Mouse (Mus musculus) stomach, embryonic 14.5 days (tissue): ENCODE measurements around the gene Efcab7. TPM values are rescaled to one million over a fixed set of nuclear protein-coding genes. Genes with fewer than 3 reads are reported as not detected.

Experiments
- ATAC-seq: fragments of 200-750 bp; cut with Nextera tagmentation; 2 replicates; pipeline ENCODE4 v1.8.0; 2017; ENCODE audit warnings: low read depth, moderate TSS enrichment; ENCODE audit not compliant: insufficient number of reproducible peaks, insufficient read depth, low FRiP score
- H3K27ac ChIP-seq: fragments of 300-500 bp; sonication (generic); 2 replicates; pipeline ENCODE4 v1.5.1; 2014; ENCODE audit warnings: mild to moderate bottlenecking, low read length, moderate library complexity, mixed read lengths
- H3K27me3 ChIP-seq: fragments of 300-500 bp; sonication (generic); 2 replicates; pipeline ENCODE4 v1.6.1; 2014; ENCODE audit warnings: low read length, control low read depth, mixed read lengths; ENCODE audit not compliant: control insufficient read depth, insufficient read depth
- H3K36me3 ChIP-seq: fragments of 300-500 bp; sonication (generic); 2 replicates; pipeline ENCODE4 v1.6.1; 2014; ENCODE audit warnings: mild to moderate bottlenecking, control low read depth, low read length, moderate library complexity, mixed read lengths; ENCODE audit not compliant: control insufficient read depth, insufficient read depth
- H3K4me1 ChIP-seq: fragments of 300-500 bp; sonication (generic); 2 replicates; pipeline ENCODE4 v1.6.1; 2014; ENCODE audit warnings: low read length, control low read depth, mixed read lengths; ENCODE audit not compliant: control insufficient read depth, insufficient read depth
- H3K4me2 ChIP-seq: fragments of 300-500 bp; sonication (generic); replicated peaks from 2 replicates; pipeline ENCODE4 v1.6.1; 2014; ENCODE audit warnings: low read depth, low read length, control low read depth
- H3K4me3 ChIP-seq: fragments of 300-500 bp; sonication (generic); 2 replicates; pipeline ENCODE4 v1.5.1; 2014; ENCODE audit warnings: low read depth, low read length, control low read depth
- H3K9ac ChIP-seq: fragments of 300-500 bp; sonication (generic); replicated peaks from 2 replicates; pipeline ENCODE4 v1.6.1; 2014; ENCODE audit warnings: low read depth, mild to moderate bottlenecking, control low read depth, low read length, moderate library complexity, mixed read lengths
- H3K9me3 ChIP-seq: fragments of 300-500 bp; sonication (generic); 2 replicates; pipeline ENCODE4 v1.6.1; 2016; ENCODE audit warnings: low read depth, low read length, control low read depth; ENCODE audit not compliant: control insufficient read depth
- WGBS: fragments of 180-500 bp; shearing (Covaris S2); extraction: QIAGEN DNeasy Blood & Tissue Kit; methylation state at CpG from one replicate; pipeline ENCODE4 v1.1.7; 2014; 5-methylcytosine and 5-hydroxymethylcytosine counted together
- polyA plus RNA-seq: library from polyadenylated mRNA; unstranded; fragments of >200 nt; fragmentation: Nextera tagmentation; extraction: Ambion mirVana; gene quantifications from 2 replicates; pipeline ENCODE4 v1.2.1, GENCODE M21; 2014

The Efcab7 gene
- 24.2 and 24.5 TPM in 2 replicates for polyA plus RNA-seq

DNA sequence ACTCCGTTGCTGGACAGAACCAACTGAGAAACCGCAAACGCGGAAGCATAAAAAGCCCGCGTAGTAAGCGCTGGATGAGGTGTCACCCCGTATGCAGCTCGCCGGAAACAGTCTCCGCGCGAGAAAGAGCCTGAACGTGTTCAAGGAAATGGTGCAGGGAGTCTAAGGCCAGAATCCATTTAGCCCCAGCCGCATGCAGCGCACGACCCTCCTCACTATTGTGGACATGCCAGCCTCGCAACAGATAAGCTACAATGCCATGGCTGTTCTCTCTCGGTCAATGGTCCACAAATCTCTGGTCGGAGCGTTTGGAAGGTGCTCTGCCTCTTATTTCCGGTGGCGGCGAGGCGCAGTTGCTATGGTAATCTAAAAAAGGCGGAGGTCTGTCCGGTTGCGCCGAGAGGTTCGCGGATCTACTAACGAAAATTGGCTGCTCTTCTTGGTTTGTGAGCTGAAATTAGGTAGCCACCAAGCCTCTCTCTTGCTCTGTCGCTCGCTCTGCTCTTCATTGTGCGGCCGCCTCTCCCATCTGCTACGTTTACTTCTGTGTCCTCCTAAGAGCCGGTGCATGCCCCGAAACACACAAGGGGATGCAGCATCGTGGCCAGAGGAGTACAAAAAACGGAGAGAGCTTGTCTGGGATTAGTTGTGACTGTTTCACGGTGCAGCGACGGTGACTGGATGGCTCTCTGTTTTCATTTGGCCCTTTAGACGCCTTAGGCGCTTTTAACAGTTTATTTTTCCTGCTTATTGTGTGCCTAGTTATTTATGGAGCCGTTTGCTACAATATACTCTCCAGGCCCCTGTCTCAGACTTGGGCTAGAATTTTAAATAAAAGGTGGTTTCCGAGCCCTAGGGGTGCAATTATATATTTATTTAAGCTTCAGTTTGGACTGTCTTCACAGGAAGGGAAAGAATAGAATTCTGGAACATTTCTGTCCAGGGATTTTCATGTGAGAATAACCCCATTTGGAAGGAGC, at the start of gene Efcab7:
Gene Efcab7 (plus strand): TSS at position 105 of the 980 bp plus-strand sequence.
- peak; percentile 81 for ATAC-seq
- Histone ChIP-seq H3K4me3 (peak within 1 kb of the TSS; percentile 67), H3K4me2 (peak within 1 kb of the TSS; percentile 64), H3K36me3 (no peaks in the 10 kb centered on the region), H3K27me3 (no peaks in the 10 kb centered on the region), H3K9ac (peak within 1 kb of the TSS; percentile 52), H3K27ac (peak within 1 kb of the TSS; percentile 82; the same call in 1 of the 2 replicates), H3K4me1 (peaks cover 3% of the 10 kb centered on the region; the same call in 1 of the 2 replicates), H3K9me3 (no peaks in the 10 kb centered on the region)
- WGBS = under 1% methylated on average over 48 of the region's 48 CpGs

DNA sequence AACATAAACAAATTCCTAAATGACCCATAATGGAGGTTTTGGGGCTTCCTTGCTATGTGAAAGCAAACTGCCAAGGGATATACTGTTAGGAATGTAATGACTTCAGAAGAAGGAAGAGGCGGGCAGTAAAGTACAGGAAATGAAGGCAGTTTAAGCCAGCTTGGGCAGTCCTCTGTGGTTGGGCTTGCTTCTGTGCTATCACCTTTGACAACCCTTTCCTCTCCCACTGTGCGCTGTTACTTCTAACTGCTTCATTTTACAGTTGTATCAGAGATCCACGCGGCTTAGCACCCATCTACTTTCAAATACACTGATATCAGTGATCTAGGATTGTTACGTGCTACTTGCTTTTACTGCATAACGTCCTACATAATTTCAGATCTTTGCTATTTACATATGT, 36.6 kb upstream of the Efcab7 start:
- WGBS = 88% methylated on average over 6 of the region's 6 CpGs

DNA sequence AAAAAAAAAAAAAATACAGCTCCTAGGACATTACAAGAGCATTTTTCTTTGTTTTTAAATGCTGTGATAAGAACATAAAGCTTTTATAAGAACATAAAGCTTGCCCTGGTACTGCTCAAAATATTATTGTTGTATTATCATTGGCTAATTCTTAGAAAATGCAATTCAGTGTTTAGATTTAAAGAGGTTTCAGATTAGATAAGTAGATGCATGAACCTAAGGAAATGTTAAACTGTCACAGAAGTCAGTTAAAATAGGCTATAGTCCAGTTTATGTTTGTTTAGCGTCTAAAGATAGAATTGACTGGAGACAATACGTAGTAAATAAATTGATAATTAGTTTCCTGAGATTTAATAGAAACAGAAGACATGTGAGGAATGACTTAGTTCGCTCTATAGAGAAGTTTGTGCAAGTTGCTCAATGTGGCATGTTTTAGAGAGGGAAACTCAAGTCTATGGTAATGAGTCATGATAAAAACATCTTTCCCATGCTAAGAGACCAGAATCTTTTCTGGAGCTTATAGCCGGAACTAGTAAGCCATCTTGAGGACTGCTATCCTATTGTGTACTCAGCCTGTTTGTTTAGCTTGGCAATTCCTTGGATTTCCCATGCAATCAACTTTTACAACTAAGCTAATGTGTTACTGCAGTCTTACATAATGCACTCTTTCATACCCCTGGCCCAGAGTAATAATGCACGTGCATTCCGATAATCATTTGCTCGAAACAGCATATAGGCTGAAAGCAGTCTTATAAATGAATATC, 12.1 kb upstream of the Efcab7 start:
- H3K9me3 ChIP-seq = no peaks in the 10 kb centered on the region
- no peaks in the 10 kb centered on the region for H3K4me1 ChIP-seq
- H3K4me2 ChIP-seq = no peak overlapping the region
- WGBS = 82% methylated on average over 7 of the region's 7 CpGs
- no peaks in the 10 kb centered on the region for H3K36me3 ChIP-seq
- H3K27ac ChIP-seq = no peak overlapping the region
- no peaks in the 10 kb centered on the region for H3K27me3 ChIP-seq
- no peak overlapping the region for H3K9ac ChIP-seq
- no peak overlapping the region for H3K4me3 ChIP-seq
- no peak for ATAC-seq

More for the DNA sequence above, 36.6 kb upstream of the Efcab7 start:
- no peaks in the 10 kb centered on the region for H3K4me1 ChIP-seq
- H3K9me3 ChIP-seq = no peaks in the 10 kb centered on the region
- no peak overlapping the region for H3K9ac ChIP-seq
- no peaks in the 10 kb centered on the region for H3K36me3 ChIP-seq
- H3K4me2 ChIP-seq = no peak overlapping the region
- no peak overlapping the region for H3K4me3 ChIP-seq
- no peaks in the 10 kb centered on the region for H3K27me3 ChIP-seq
- ATAC-seq = no peak
- no peak overlapping the region for H3K27ac ChIP-seq

DNA sequence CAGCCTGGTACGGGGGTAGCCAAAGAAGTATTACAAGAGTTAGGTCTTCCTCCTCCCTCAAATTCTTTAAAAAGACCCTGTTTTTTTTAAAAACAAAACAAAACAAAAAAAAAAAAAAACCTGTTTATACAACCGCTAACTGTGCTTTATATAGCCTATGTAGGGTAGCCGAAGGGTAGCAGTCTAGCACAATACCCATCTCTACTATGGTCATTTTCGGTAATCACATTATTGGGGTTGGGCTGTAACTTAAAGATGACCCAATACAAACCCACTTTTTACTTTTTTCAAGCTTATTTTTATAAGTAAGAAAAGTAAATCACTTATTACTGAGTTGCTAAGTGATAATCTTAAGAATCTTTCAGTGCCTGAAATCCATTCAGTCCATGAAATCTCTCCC, 661 bp upstream of the Efcab7 start:
- no peaks in the 10 kb centered on the region for H3K9me3 ChIP-seq
- no peaks in the 10 kb centered on the region for H3K27me3 ChIP-seq
- 58% methylated on average over 4 of the region's 4 CpGs for WGBS
- peaks cover 3% of the 10 kb centered on the region; the same call in 1 of the 2 replicates for H3K4me1 ChIP-seq
- no peaks in the 10 kb centered on the region for H3K36me3 ChIP-seq
- H3K4me2 ChIP-seq = peak overlapping the region; percentile 64
- peak overlapping the region; percentile 67 for H3K4me3 ChIP-seq
- H3K9ac ChIP-seq = peak overlapping the region; percentile 52; the same call in 1 of the 2 replicates
- H3K27ac ChIP-seq = no peak overlapping the region
- no peak for ATAC-seq

DNA sequence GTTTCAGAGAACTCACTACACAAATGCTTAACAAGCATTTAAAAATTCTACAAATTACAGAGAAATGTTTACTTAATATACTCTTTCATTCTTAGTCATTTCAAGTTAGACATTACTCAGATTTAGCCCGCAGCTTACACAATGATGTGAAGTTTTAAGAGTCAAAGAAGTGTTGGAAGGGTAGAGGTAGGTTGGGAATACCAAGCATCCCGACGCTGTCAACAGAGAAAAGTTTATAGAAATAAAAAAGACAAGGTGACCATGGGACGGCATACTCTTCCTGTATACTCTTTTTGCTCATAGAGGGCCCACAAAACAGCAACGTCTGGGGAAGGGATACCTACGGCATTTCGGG, 282 bp upstream of the Efcab7 start:
- ATAC-seq = no peak
- Histone ChIP-seq H3K27me3 (no peaks in the 10 kb centered on the region), H3K4me1 (peaks cover 3% of the 10 kb centered on the region; the same call in 1 of the 2 replicates), H3K9ac (peak overlapping the region; percentile 52), H3K4me2 (peak overlapping the region; percentile 64), H3K27ac (0 out of 2 replicates have a peak overlapping the region, but pooled peaks have one; percentile 82), H3K36me3 (no peaks in the 10 kb centered on the region), H3K4me3 (peak overlapping the region; percentile 67), H3K9me3 (no peaks in the 10 kb centered on the region)
- WGBS = 0% methylated on average over 7 of the region's 7 CpGs

DNA sequence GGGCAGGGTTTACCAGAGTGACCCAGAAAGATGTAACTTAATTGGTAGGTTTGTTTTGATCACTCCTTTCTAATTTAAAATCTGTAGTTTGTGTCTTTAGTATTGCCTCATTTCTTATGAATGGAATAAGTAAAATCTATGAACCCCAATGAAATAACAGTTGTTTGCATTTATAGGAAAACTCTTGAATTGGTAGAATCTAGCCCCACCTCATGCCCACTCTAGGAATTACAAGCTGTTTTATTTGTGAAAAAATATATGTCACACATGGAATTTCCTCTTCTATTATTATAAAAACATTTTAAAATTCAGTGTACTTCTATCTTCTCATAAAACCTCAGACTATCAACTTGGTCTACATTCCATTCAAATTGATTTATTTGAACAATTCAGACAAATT, 52.9 kb downstream of the Efcab7 start:
- Histone ChIP-seq H3K9ac (no peak overlapping the region), H3K4me3 (no peak overlapping the region), H3K36me3 (no peaks in the 10 kb centered on the region), H3K4me1 (no peaks in the 10 kb centered on the region), H3K27me3 (no peaks in the 10 kb centered on the region), H3K9me3 (no peaks in the 10 kb centered on the region), H3K27ac (no peak overlapping the region), H3K4me2 (no peak overlapping the region)
- ATAC-seq = no peak

DNA sequence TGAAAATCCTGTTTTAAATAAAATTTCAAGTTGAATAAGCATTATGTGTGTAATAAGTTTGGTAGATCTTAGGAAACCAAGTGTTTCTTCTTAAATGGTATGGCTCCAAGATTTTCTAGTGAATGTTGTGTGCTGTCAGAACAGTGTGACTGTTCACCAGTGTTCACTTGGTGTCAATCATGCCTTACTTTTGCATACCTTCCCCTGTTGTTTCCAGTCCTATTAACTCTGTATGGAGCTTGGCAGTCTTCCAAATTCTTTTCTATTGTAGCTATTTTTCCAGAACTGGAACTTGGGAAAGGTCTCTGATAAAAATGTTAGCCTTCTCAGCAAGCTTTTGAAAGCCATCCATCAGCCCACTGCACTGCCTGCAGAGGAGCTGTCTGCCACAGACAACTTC, 53.4 kb downstream of the Efcab7 start:
- ATAC-seq = no peak
- H3K4me3 ChIP-seq = no peak overlapping the region

DNA sequence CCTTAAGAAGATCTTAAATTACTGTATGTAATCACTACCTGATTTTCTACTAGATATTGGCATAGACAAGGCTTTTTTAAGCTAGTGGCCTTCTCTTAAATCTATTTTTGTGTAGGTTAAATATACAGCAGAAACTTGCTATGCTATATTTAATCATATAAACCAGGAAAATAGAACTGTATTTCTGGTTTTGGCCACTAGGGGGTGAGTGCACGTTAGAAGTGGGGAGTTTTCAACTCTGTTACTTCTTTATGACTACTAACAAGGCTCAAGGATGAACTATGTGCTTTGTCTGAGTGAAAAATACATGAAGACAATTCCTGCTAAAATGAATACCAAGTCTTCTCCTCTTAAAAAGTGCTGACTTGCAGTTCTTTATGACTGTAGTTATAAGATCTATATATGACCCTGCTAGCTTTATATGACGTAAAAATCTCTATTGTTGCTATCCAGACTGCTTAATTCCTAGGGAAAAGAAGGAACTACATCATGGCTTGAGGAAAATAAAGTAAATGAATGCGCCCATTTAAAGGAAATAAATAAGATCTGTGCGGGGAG, 85.0 kb downstream of the Efcab7 start:
- no peaks in the 10 kb centered on the region for H3K9me3 ChIP-seq
- H3K36me3 ChIP-seq = no peaks in the 10 kb centered on the region
- no peak overlapping the region for H3K27ac ChIP-seq
- no peak overlapping the region for H3K9ac ChIP-seq
- 71% methylated on average over 4 of the region's 4 CpGs for WGBS
- no peak overlapping the region for H3K4me3 ChIP-seq
- no peak for ATAC-seq
- no peak overlapping the region for H3K4me2 ChIP-seq
- H3K27me3 ChIP-seq = no peaks in the 10 kb centered on the region
- no peaks in the 10 kb centered on the region for H3K4me1 ChIP-seq

More for the DNA sequence above, 53.4 kb downstream of the Efcab7 start:
- H3K27me3 ChIP-seq = no peaks in the 10 kb centered on the region
- H3K27ac ChIP-seq = no peak overlapping the region
- no peaks in the 10 kb centered on the region for H3K9me3 ChIP-seq
- no peaks in the 10 kb centered on the region for H3K36me3 ChIP-seq
- no peak overlapping the region for H3K4me2 ChIP-seq
- no peaks in the 10 kb centered on the region for H3K4me1 ChIP-seq
- H3K9ac ChIP-seq = no peak overlapping the region
